Mouse (Mus musculus) intestine, postnatal 0 days (tissue): ENCODE results near the gene Rufy4. TPM values are rescaled to one million over a fixed set of nuclear protein-coding genes. Genes with fewer than 3 reads are reported as not detected.

Experiments
- ATAC-seq: fragments of 200-750 bp; cut with Nextera tagmentation; 2 replicates; pipeline ENCODE4 v1.8.0; 2017; ENCODE audit warnings: mild to moderate bottlenecking, moderate TSS enrichment, moderate library complexity
- H3K27ac ChIP-seq: fragments of 300-500 bp; sonication (generic); 2 replicates; pipeline ENCODE4 v1.5.1; 2014; ENCODE audit warnings: mild to moderate bottlenecking, low read depth, low read length, moderate library complexity
- H3K27me3 ChIP-seq: fragments of 300-500 bp; sonication (generic); replicated peaks from 2 replicates; pipeline ENCODE4 v1.6.1; 2014; ENCODE audit warnings: low read length, mixed read lengths; ENCODE audit not compliant: control insufficient read depth, insufficient read depth
- H3K36me3 ChIP-seq: fragments of 300-500 bp; sonication (generic); 2 replicates; pipeline ENCODE4 v1.6.1; 2014; ENCODE audit warnings: mild to moderate bottlenecking, moderate library complexity; ENCODE audit not compliant: control insufficient read depth, insufficient read depth
- H3K4me1 ChIP-seq: fragments of 300-500 bp; sonication (generic); replicated peaks from 2 replicates; pipeline ENCODE4 v1.6.1; 2014; ENCODE audit warnings: antibody characterized with exemption, low read length, mixed read lengths; ENCODE audit not compliant: control insufficient read depth, insufficient read depth
- H3K4me2 ChIP-seq: fragments of 300-500 bp; sonication (generic); replicated peaks from 2 replicates; pipeline ENCODE4 v1.6.1; 2014; ENCODE audit warnings: low read depth, mild to moderate bottlenecking, moderate library complexity
- H3K4me3 ChIP-seq: fragments of 300-500 bp; sonication (generic); 2 replicates; pipeline ENCODE4 v1.5.1; 2014; ENCODE audit warnings: low read depth, low read length
- H3K9ac ChIP-seq: fragments of 300-500 bp; sonication (generic); 2 replicates; pipeline ENCODE4 v1.6.1; 2014; ENCODE audit warnings: mild to moderate bottlenecking, low read depth, low read length
- H3K9me3 ChIP-seq: fragments of 300-500 bp; sonication (generic); 2 replicates; pipeline ENCODE4 v1.6.1; 2016; ENCODE audit warnings: mixed run types; ENCODE audit not compliant: control insufficient read depth
- CTCF ChIP-seq: sonication (generic); IDR thresholded peaks from 2 replicates; pipeline ENCODE4 v1.5.1; 2016; ENCODE audit warnings: low read depth, mild to moderate bottlenecking, control low read depth, antibody characterized with exemption, moderate library complexity
- WGBS: fragments of 180-500 bp; shearing (Covaris S2); extraction: QIAGEN DNeasy Blood & Tissue Kit; methylation state at CpG from one replicate; pipeline ENCODE4 v1.1.7; 2014; 5-methylcytosine and 5-hydroxymethylcytosine counted together
- polyA plus RNA-seq: library from polyadenylated mRNA; unstranded; fragments of >200 nt; fragmentation: Nextera tagmentation; extraction: Ambion mirVana; gene quantifications from 2 replicates; pipeline ENCODE4 v1.2.1, GENCODE M21; 2015

Rufy4 gene
- polyA plus RNA-seq, result 0.10 TPM in 1 of 2 replicates, not detected in the other

- peak within 1 kb of the TSS; percentile 53 for H3K4me3 ChIP-seq
- H3K27ac ChIP-seq, result no peak within 1 kb of the TSS
- no peaks in the 10 kb centered on the region for H3K9me3 ChIP-seq
- H3K4me1 ChIP-seq, result no peaks in the 10 kb centered on the region
- H3K4me2 ChIP-seq, result peak within 1 kb of the TSS; percentile 98
- 1% methylated on average over 12 of the region's 12 CpGs for WGBS
- H3K27me3 ChIP-seq, result peaks cover 6% of the 10 kb centered on the region; the same call in 1 of the 2 replicates
- H3K9ac ChIP-seq, result peak within 1 kb of the TSS; percentile 31
- no peaks in the 10 kb centered on the region for H3K36me3 ChIP-seq
- peak; percentile 85 for TF ChIP-seq CTCF
- peak; percentile 36; the same call in 1 of the 2 replicates for ATAC-seq
Measured at GRCm38 (mm10) chr1:74124991-74125552, at the start of gene Rufy4. Gene Rufy4, plus strand, starts transcription at chr1:74125541.

DNA sequence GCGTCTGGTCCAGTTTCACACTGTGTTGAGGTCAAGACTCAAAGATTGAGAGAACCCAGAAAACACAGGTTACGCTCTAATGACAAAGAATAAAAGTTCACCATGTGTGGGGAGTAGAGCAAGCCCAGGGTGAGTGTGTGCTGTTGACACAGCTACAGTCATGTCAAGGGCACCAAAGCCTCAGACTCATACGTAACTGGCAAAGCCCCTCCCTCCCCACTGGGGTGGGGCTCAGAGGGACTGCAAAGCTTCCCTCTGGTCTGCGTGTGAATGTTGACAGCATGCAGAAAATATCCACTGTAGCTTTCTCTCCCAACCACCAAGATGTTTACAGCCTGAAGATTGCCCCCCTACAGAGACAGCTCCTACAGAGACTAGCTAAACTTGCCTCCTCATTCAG is 49.1 kb upstream of the Rufy4 start:
- no peak overlapping the region for H3K4me3 ChIP-seq
- 59% methylated on average over 4 of the region's 4 CpGs for WGBS
- H3K4me1 ChIP-seq, result no peaks in the 10 kb centered on the region
- no peak overlapping the region for H3K4me2 ChIP-seq
- no peaks in the 10 kb centered on the region for H3K27me3 ChIP-seq
- no peak for ATAC-seq
- H3K36me3 ChIP-seq, result no peaks in the 10 kb centered on the region
- TF ChIP-seq CTCF, result no peak
- no peak overlapping the region for H3K27ac ChIP-seq
- H3K9ac ChIP-seq, result no peak overlapping the region
- H3K9me3 ChIP-seq, result no peaks in the 10 kb centered on the region

GRCm38 (mm10) chr1:74077353-74077752 is 48.0 kb upstream of the Rufy4 start:
- Histone ChIP-seq H3K4me1 (no peaks in the 10 kb centered on the region), H3K9me3 (no peaks in the 10 kb centered on the region), H3K27me3 (no peaks in the 10 kb centered on the region), H3K4me3 (no peak overlapping the region), H3K27ac (no peak overlapping the region), H3K36me3 (no peaks in the 10 kb centered on the region), H3K4me2 (no peak overlapping the region), H3K9ac (no peak overlapping the region)
- 0% methylated on average over 2 of the region's 2 CpGs for WGBS
- peak; percentile 87 for TF ChIP-seq CTCF
- no peak for ATAC-seq

- ATAC-seq, result 0 out of 2 replicates have a peak, but pooled peaks have one; percentile 15
- no peak overlapping the region for H3K9ac ChIP-seq
- WGBS, result 7% methylated on average over 2 of the region's 2 CpGs
- no peaks in the 10 kb centered on the region for H3K9me3 ChIP-seq
- TF ChIP-seq CTCF, result no peak
- H3K27me3 ChIP-seq, result no peaks in the 10 kb centered on the region
- H3K4me2 ChIP-seq, result no peak overlapping the region
- no peaks in the 10 kb centered on the region for H3K4me1 ChIP-seq
- no peak overlapping the region for H3K4me3 ChIP-seq
- H3K27ac ChIP-seq, result no peak overlapping the region
- no peaks in the 10 kb centered on the region for H3K36me3 ChIP-seq
Measured at GRCm38 (mm10) chr1:74081573-74081989, 43.8 kb upstream of the Rufy4 start.

DNA sequence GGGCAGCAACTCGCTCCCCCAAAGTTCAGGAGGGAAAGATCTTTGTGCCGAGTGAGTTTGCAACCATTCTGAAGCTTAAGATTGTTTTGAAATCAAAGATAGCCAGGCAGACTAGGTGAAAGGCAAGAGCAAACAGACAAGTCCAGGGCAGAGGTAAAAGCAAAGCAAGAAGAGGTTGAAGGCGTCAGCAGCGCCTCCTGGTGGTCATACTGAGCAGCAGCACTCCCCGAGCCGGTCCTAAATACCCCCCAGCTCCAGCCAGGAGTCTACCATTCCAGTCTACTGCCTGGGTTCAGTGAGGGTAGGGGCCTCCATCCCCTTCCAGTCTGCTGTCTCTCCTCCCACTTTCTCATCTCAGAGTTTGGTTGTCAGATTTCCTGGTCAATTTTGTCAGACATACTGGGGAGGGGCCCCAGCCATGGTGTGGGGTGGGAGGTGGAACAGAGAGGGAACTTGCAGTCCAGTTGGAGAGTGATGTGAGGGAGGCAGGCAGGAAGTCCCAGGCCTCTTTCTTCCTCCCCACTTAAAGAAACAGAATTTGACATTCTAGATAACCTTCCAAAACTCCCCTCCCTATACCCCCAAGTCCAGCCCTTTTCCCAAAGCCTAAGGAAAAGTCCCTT is 42.4 kb upstream of the Rufy4 start:
- no peak overlapping the region for H3K27ac ChIP-seq
- H3K4me3 ChIP-seq, result no peak overlapping the region
- H3K4me1 ChIP-seq, result no peaks in the 10 kb centered on the region
- H3K36me3 ChIP-seq, result no peaks in the 10 kb centered on the region
- H3K9me3 ChIP-seq, result no peaks in the 10 kb centered on the region
- no peak overlapping the region for H3K4me2 ChIP-seq
- H3K27me3 ChIP-seq, result no peaks in the 10 kb centered on the region
- peak; percentile 92 for TF ChIP-seq CTCF
- WGBS, result 8% methylated on average over 6 of the region's 6 CpGs
- no peak overlapping the region for H3K9ac ChIP-seq
- peak; percentile 28; the same call in 1 of the 2 replicates for ATAC-seq

- no peak for TF ChIP-seq CTCF
- no peak for ATAC-seq
- H3K27ac ChIP-seq, result no peak overlapping the region
- H3K36me3 ChIP-seq, result no peaks in the 10 kb centered on the region
- no peaks in the 10 kb centered on the region for H3K4me1 ChIP-seq
- no peaks in the 10 kb centered on the region for H3K27me3 ChIP-seq
- no peak overlapping the region for H3K4me3 ChIP-seq
- 67% methylated on average over 6 of the region's 6 CpGs for WGBS
- H3K9me3 ChIP-seq, result no peaks in the 10 kb centered on the region
- no peak overlapping the region for H3K9ac ChIP-seq
- H3K4me2 ChIP-seq, result no peak overlapping the region
Measured at GRCm38 (mm10) chr1:74084065-74084705, 41.2 kb upstream of the Rufy4 start.
